Mouse (Mus musculus): ENCODE measurements around the gene Sp6. TPM values are rescaled to one million over a fixed set of nuclear protein-coding genes. Genes with fewer than 3 reads are reported as not detected.
A peak's percentile ranks its signal among the peaks of the same experiment; 100 is the strongest.

Gene Sp6
- polyA plus RNA-seq, 1 experiment from 2014 or later, result 2.0 TPM

GRCm38 (mm10) chr11:96975511-96976378 lies 37.4 kb upstream of the Sp6 start:
- Histone ChIP-seq H3K36me3 (peaks cover 9% of the 10 kb centered on the region), H3K27ac (replicated peaks) (peak overlapping the region; percentile 100; the same call in 1 of the 2 replicates), H3K4me3 (peak overlapping the region; percentile 87), H3K4me1 (peaks cover 37% of the 10 kb centered on the region), H3K9me3 (replicated peaks) (no peaks in the 10 kb centered on the region), H3K27me3 (ENCODE audit: low read depth, poor library complexity, severe bottlenecking) (no peaks in the 10 kb centered on the region)
- WGBS, result 88% methylated on average over 10 of the region's 10 CpGs
- DNase-seq (ENCODE audit: low spot score), result no peak

- 70% methylated on average over 3 of the region's 3 CpGs for WGBS
Observed at GRCm38 (mm10) chr11:96976379-96976687, 36.9 kb upstream of the Sp6 start.

GRCm38 (mm10) chr11:96976911-96977591 lies 36.1 kb upstream of the Sp6 start:
- peak overlapping the region; percentile 87 for H3K4me3 ChIP-seq
- WGBS, result under 1% methylated on average over 50 of the region's 50 CpGs
- H3K36me3 ChIP-seq, result peaks cover 4% of the 10 kb centered on the region
- no peak for DNase-seq (ENCODE audit: low spot score)
- peaks cover 38% of the 10 kb centered on the region for H3K4me1 ChIP-seq
- no peaks in the 10 kb centered on the region for H3K9me3 ChIP-seq (replicated peaks)
- peaks cover 7% of the 10 kb centered on the region; the same call in 1 of the 2 replicates for H3K27me3 ChIP-seq (ENCODE audit: low read depth, poor library complexity, severe bottlenecking)
- H3K27ac ChIP-seq (replicated peaks), result peak overlapping the region; percentile 100

More at GRCm38 (mm10) chr11:96976379-96976687, 36.9 kb upstream of the Sp6 start:
- Histone ChIP-seq H3K27me3 (ENCODE audit: low read depth, poor library complexity, severe bottlenecking) (0 out of 2 replicates have a peak, but pooled peaks cover 4% of the 10 kb centered on the region), H3K9me3 (replicated peaks) (no peaks in the 10 kb centered on the region), H3K4me1 (peaks cover 37% of the 10 kb centered on the region), H3K36me3 (peaks cover 4% of the 10 kb centered on the region), H3K27ac (replicated peaks) (peak overlapping the region; percentile 100), H3K4me3 (peak overlapping the region; percentile 87)
- DNase-seq (ENCODE audit: low spot score), result no peak

- H3K9me3 ChIP-seq (replicated peaks), result no peaks in the 10 kb centered on the region
- WGBS, result under 1% methylated on average over 45 of the region's 45 CpGs
- DNase-seq (ENCODE audit: low spot score), result peak; percentile 99
- peaks cover 7% of the 10 kb centered on the region; the same call in 1 of the 2 replicates for H3K27me3 ChIP-seq (ENCODE audit: low read depth, poor library complexity, severe bottlenecking)
- peak overlapping the region; percentile 100 for H3K27ac ChIP-seq (replicated peaks)
- peak overlapping the region; percentile 87 for H3K4me3 ChIP-seq
- peaks cover 4% of the 10 kb centered on the region for H3K36me3 ChIP-seq
- peaks cover 45% of the 10 kb centered on the region for H3K4me1 ChIP-seq
Observed at GRCm38 (mm10) chr11:96977606-96978400, 35.4 kb upstream of the Sp6 start.

DNA sequence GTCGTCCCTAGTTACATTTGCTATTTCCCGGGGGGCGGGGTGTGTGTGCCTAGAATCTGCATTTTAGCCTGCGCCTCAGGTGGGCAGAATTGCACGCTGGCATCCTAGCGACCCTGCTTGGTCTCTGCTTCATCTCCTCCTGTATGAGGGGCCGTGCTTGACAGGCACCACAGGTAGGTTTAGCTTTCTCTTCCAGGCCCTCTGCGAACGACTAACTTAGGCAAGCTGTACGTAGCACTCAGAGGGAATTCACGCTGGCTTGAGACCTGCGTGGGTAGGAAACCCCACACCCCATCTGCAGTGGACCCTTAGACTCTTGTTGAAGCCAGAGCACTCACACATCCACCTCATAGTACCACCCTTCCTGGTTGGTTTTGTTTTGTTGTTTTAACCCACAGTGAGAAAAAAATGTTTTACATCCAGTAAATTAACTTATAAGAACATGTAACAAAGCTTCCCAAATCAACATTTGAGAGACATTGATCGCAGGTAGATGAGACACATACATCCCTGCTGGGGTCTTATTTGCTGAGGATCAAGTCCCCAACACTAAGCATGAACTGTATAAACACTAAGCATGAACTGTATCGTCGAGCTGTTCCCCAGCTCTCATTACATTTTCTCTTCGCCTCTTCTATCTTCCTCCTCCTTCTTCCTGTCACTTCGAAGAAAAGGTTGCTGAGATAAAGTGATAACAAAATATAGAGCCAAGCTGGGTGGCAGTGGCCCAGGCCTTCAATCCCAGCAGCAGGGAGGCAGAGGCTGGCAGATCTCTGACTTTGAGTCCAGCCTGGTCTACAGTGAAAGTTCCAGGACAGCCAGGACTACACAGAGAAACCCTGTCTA lies 34.6 kb upstream of the Sp6 start:
- peak overlapping the region; percentile 87 for H3K4me3 ChIP-seq
- DNase-seq (ENCODE audit: low spot score), result no peak
- H3K36me3 ChIP-seq, result peaks cover under 1% of the 10 kb centered on the region; the same call in 1 of the 2 replicates
- WGBS, result 37% methylated on average over 17 of the region's 17 CpGs
- peak overlapping the region; percentile 100 for H3K27ac ChIP-seq (replicated peaks)
- peaks cover 41% of the 10 kb centered on the region for H3K4me1 ChIP-seq
- no peaks in the 10 kb centered on the region for H3K9me3 ChIP-seq (replicated peaks)
- peaks cover 13% of the 10 kb centered on the region for H3K27me3 ChIP-seq (ENCODE audit: low read depth, poor library complexity, severe bottlenecking)

DNA sequence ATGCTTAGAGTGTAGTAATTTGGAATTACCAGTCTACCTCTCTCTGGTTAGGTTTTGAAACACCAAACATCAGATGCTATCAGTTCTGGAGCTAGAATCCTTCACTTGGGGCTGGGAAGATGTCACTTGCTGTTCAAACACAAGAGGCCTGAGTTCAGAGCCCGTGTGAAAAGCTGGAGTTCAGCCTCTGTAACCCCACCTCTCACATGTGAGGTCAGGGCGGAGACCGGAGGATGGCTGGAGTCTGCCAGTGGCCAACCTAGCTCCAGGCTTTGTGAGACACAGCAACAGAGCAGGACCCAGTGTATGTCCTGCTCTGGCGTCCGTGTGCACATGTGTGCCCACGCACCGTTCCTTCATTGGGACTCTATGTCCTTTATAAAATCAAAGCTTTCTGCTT lies 33.9 kb upstream of the Sp6 start:
- no peak overlapping the region for H3K27ac ChIP-seq (replicated peaks)
- 92% methylated on average over 7 of the region's 7 CpGs for WGBS
- H3K4me1 ChIP-seq, result peaks cover 41% of the 10 kb centered on the region
- no peaks in the 10 kb centered on the region for H3K9me3 ChIP-seq (replicated peaks)
- H3K4me3 ChIP-seq, result no peak overlapping the region
- no peaks in the 10 kb centered on the region; the same call in 1 of the 2 replicates for H3K36me3 ChIP-seq
- H3K27me3 ChIP-seq (ENCODE audit: low read depth, poor library complexity, severe bottlenecking), result peaks cover 20% of the 10 kb centered on the region
- DNase-seq (ENCODE audit: low spot score), result no peak

- Histone ChIP-seq H3K27me3 (ENCODE audit: low read depth, poor library complexity, severe bottlenecking) (peaks cover 26% of the 10 kb centered on the region), H3K27ac (replicated peaks) (no peak overlapping the region), H3K4me1 (peaks cover 45% of the 10 kb centered on the region), H3K36me3 (no peaks in the 10 kb centered on the region; the same call in 1 of the 2 replicates), H3K4me3 (no peak overlapping the region), H3K9me3 (replicated peaks) (no peaks in the 10 kb centered on the region)
- 83% methylated on average over 5 of the region's 5 CpGs for WGBS
- DNase-seq (ENCODE audit: low spot score), result no peak
Observed at GRCm38 (mm10) chr11:96980021-96980420, 33.2 kb upstream of the Sp6 start.

DNA sequence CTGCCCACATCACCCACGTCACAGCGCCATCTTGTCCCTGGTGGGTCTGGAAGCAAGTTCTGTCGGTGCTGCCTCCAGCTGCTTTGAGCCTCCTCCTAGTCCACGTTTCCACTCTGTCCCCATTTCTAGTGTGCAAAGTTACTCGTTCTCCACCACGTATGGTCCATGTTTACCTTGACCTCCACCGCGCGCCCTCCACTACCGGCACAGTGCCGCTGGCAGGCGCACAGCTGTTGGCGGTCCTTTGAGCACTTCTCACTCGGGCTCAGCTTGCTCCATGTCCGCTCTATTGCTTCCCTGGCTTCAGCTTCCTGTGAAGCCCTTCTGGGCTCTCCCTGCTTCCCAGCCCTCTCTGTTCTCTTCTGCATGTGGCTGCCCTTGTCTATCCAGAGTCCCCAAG lies 31.7 kb upstream of the Sp6 start:
- Histone ChIP-seq H3K9me3 (replicated peaks) (no peaks in the 10 kb centered on the region), H3K27ac (replicated peaks) (no peak overlapping the region), H3K4me1 (peaks cover 32% of the 10 kb centered on the region), H3K27me3 (ENCODE audit: low read depth, poor library complexity, severe bottlenecking) (peaks cover 41% of the 10 kb centered on the region), H3K36me3 (no peaks in the 10 kb centered on the region), H3K4me3 (no peak overlapping the region)
- no peak for DNase-seq (ENCODE audit: low spot score)
- WGBS, result 80% methylated on average over 15 of the region's 15 CpGs

DNA sequence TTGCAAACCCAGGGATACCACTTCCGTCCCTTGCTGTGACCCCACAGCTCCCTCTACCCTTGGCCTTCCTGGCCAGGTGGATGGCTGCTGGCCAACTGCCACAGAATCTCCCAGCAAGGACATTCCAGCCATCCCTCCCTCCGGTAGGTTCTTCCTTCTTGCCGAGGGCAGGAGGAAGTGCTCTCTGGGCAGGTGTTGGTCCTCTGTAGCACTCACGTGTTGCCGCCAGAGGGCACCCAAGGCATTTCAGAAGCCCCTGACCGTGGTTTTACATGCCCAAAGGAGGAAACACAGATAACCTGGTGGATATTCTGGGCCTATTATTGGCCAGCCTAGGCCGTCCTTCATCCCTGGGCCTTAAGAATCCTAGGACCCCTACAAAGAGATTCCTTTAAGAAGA lies 30.8 kb upstream of the Sp6 start:
- WGBS, result 6% methylated on average over 7 of the region's 7 CpGs
- peak; percentile 82 for DNase-seq (ENCODE audit: low spot score)
- Histone ChIP-seq H3K4me1 (peaks cover 24% of the 10 kb centered on the region), H3K36me3 (no peaks in the 10 kb centered on the region), H3K27ac (replicated peaks) (peak overlapping the region; percentile 39; the same call in 1 of the 2 replicates), H3K27me3 (ENCODE audit: low read depth, poor library complexity, severe bottlenecking) (peaks cover 50% of the 10 kb centered on the region), H3K9me3 (replicated peaks) (no peaks in the 10 kb centered on the region), H3K4me3 (0 out of 2 replicates have a peak overlapping the region, but pooled peaks have one; percentile 20)

DNA sequence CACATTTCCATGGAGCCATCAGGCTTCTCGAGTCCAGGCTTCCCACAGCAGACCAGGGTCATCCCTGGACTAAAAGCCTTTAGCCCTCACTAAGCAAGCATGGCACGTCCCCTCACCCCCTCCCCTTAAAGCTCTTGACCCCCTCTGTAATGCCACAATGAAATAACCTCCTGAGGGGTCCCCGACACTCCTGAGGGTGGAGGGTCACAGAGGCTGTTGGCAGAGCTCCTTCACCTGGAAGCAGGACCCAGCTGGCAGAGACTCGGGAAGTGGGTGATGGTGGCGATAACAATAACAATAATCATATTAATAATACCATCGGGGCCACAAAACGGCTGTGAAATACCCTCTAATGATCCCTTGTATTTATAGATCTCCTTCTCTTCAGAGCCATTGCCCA lies 30.3 kb upstream of the Sp6 start, which contains the start of gene Sp2:
Gene Sp2 (minus strand): TSS at position 101 of the 400 bp plus-strand sequence.
- WGBS, result 75% methylated on average over 7 of the region's 7 CpGs
- H3K27me3 ChIP-seq (ENCODE audit: low read depth, poor library complexity, severe bottlenecking), result peaks cover 55% of the 10 kb centered on the region
- DNase-seq (ENCODE audit: low spot score), result no peak
- no peaks in the 10 kb centered on the region for H3K36me3 ChIP-seq
- no peaks in the 10 kb centered on the region for H3K9me3 ChIP-seq (replicated peaks)
- H3K4me3 ChIP-seq, result 0 out of 2 replicates have a peak within 1 kb of the TSS, but pooled peaks have one; percentile 20
- H3K27ac ChIP-seq (replicated peaks), result peak within 1 kb of the TSS; percentile 39; the same call in 1 of the 2 replicates
- H3K4me1 ChIP-seq, result peaks cover 29% of the 10 kb centered on the region

- no peak overlapping the region for H3K4me3 ChIP-seq
- peaks cover 75% of the 10 kb centered on the region for H3K27me3 ChIP-seq (ENCODE audit: low read depth, poor library complexity, severe bottlenecking)
- 22% methylated on average over 4 of the region's 4 CpGs for WGBS
- peaks cover 28% of the 10 kb centered on the region for H3K4me1 ChIP-seq
- no peak overlapping the region for H3K27ac ChIP-seq (replicated peaks)
- no peaks in the 10 kb centered on the region for H3K9me3 ChIP-seq (replicated peaks)
- no peaks in the 10 kb centered on the region for H3K36me3 ChIP-seq
- no peak for DNase-seq (ENCODE audit: low spot score)
Observed at GRCm38 (mm10) chr11:96984903-96985302, 28.3 kb upstream of the Sp6 start.

All from midbrain, embryonic 10.5 days (tissue).